Mouse (Mus musculus): ENCODE data around the gene A630095N17Rik. TPM values are rescaled to one million over a fixed set of nuclear protein-coding genes. Genes with fewer than 3 reads are reported as not detected.
"Not testable (repeated sequence)": the region's sequence is repeated elsewhere in the genome, so short reads cannot be mapped to it uniquely, and the experiment has no call there.

Gene A630095N17Rik
- polyA plus RNA-seq, 1 experiment, result not detected

DNA sequence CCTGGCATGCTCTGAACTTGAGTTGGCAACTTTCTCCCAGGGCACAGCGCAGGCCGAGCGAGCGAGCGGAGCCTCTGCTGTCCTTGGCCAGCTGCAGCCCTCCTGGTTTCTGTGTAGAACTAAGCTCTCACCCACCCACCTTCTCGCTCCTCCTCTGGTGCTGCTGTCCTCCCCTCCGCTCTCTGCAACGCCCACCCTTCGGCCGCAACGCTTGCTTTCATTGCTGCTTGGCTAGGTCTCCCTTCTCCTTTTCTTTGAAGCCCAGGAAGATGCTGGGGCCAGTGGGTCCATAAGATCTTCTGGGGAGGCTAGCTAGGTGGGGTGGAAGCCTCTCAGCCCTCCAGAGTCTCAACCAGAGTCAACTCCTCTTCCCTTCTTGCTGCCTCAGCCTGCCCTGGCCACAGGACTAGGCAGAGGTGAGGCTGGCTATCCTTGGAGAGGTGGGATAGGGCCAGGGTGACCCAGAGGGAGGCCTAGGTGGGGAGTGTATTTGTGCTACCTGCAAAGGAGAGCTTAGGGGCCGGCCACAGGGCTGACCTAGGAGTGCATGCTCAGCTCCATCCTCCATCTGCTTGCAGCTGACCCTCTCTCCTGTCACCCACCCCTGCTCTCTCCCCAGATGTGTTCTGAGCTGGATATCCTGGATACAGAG lies 12.4 kb upstream of the A630095N17Rik start:
- Histone ChIP-seq H3K4me3 (ENCODE audit: control insufficient read depth, insufficient read depth, low read length) (no peak overlapping the region), H3K36me3 (ENCODE audit: control insufficient read depth, insufficient read depth, low read length) (no peaks in the 10 kb centered on the region), H3K27ac (ENCODE audit: control insufficient read depth, insufficient read depth, low read length) (no peak overlapping the region), H3K4me1 (replicated peaks; ENCODE audit: control insufficient read depth, insufficient read depth, low read length) (peaks cover 9% of the 10 kb centered on the region), H3K27me3 (ENCODE audit: control insufficient read depth, insufficient read depth, low read length) (no peaks in the 10 kb centered on the region)
- 98% methylated on average over 12 of the region's 12 CpGs for WGBS
- DNase-seq, result no peak
- TF ChIP-seq CTCF (IDR thresholded peaks at IDR 0.05; ENCODE audit: borderline replicate concordance, control insufficient read depth, extremely low read depth, insufficient read depth, low read length, poor library complexity) (no peak), POLR2A (IDR thresholded peaks at IDR 0.05; ENCODE audit: control insufficient read depth, extremely low read depth, insufficient read depth, low read length, poor library complexity) (no peak)

DNA sequence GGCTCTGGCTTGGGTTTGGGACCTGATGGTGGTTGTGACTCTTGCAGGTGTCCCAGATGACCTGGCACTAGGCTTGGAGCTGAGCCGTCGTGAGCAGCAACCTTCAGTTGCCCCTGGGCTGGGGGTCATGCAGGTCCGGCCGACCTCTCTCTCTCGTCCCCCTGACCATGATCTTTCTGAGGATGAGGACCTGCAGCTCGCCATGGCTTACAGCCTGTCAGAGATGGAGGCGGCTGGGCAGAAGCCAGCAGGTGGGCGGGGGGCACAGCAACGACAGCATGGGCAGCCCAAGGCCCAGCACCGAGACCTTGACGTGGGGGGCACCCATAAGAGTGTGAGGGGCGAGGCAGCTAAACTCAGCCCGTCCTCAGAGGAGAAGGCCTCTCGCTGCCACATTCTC lies 11.5 kb upstream of the A630095N17Rik start:
- no peak for DNase-seq
- Histone ChIP-seq H3K27ac (ENCODE audit: control insufficient read depth, insufficient read depth, low read length) (no peak overlapping the region), H3K27me3 (ENCODE audit: control insufficient read depth, insufficient read depth, low read length) (no peaks in the 10 kb centered on the region), H3K36me3 (ENCODE audit: control insufficient read depth, insufficient read depth, low read length) (no peaks in the 10 kb centered on the region), H3K4me3 (ENCODE audit: control insufficient read depth, insufficient read depth, low read length) (no peak overlapping the region), H3K4me1 (replicated peaks; ENCODE audit: control insufficient read depth, insufficient read depth, low read length) (peaks cover 6% of the 10 kb centered on the region)
- 97% methylated on average over 14 of the region's 14 CpGs for WGBS
- TF ChIP-seq CTCF (IDR thresholded peaks at IDR 0.05; ENCODE audit: borderline replicate concordance, control insufficient read depth, extremely low read depth, insufficient read depth, low read length, poor library complexity), result no peak

DNA sequence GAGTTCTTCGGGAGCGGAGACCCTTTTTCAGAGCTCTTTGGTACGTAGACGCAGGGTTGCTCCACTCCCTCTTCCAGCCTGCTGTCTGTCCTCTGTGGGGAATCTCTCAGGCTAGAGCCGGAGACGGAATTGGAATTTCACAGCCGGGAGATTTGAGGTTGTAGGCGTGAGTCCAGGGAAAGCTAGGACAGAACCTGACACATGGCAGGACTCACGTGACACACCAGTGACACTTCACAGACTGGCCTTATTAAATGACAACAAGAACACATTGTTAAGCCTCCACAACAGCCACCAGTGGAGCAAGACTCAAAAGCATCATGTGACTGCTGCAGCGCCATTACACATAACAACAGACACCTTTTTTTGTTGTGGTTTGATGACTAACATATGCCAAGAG lies 7.7 kb upstream of the A630095N17Rik start:
- 93% methylated on average over 10 of the region's 10 CpGs for WGBS
- Histone ChIP-seq H3K27me3 (ENCODE audit: control insufficient read depth, insufficient read depth, low read length) (no peaks in the 10 kb centered on the region), H3K4me3 (ENCODE audit: control insufficient read depth, insufficient read depth, low read length) (no peak overlapping the region), H3K4me1 (replicated peaks; ENCODE audit: control insufficient read depth, insufficient read depth, low read length) (peaks cover 6% of the 10 kb centered on the region), H3K36me3 (ENCODE audit: control insufficient read depth, insufficient read depth, low read length) (no peaks in the 10 kb centered on the region), H3K27ac (ENCODE audit: control insufficient read depth, insufficient read depth, low read length) (no peak overlapping the region)
- TF ChIP-seq POLR2A (IDR thresholded peaks at IDR 0.05; ENCODE audit: control insufficient read depth, extremely low read depth, insufficient read depth, low read length, poor library complexity), result no peak
- no peak for TF ChIP-seq CTCF (IDR thresholded peaks at IDR 0.05; ENCODE audit: borderline replicate concordance, control insufficient read depth, extremely low read depth, insufficient read depth, low read length, poor library complexity)
- no peak for DNase-seq

- no peaks in the 10 kb centered on the region for H3K36me3 ChIP-seq (ENCODE audit: control insufficient read depth, insufficient read depth, low read length)
- H3K4me3 ChIP-seq (ENCODE audit: control insufficient read depth, insufficient read depth, low read length), result peak within 1 kb of the TSS; percentile 74
- no peaks in the 10 kb centered on the region for H3K27me3 ChIP-seq (ENCODE audit: control insufficient read depth, insufficient read depth, low read length)
- peak; percentile 70 for DNase-seq
- peak within 1 kb of the TSS; percentile 63; the same call in 1 of the 2 replicates for H3K27ac ChIP-seq (ENCODE audit: control insufficient read depth, insufficient read depth, low read length)
- WGBS, result 2% methylated on average over 64 of the region's 64 CpGs
- H3K4me1 ChIP-seq (replicated peaks; ENCODE audit: control insufficient read depth, insufficient read depth, low read length), result peaks cover 6% of the 10 kb centered on the region
- TF ChIP-seq CTCF (IDR thresholded peaks at IDR 0.05; ENCODE audit: borderline replicate concordance, control insufficient read depth, extremely low read depth, insufficient read depth, low read length, poor library complexity) (no peak), POLR2A (IDR thresholded peaks at IDR 0.05; ENCODE audit: control insufficient read depth, extremely low read depth, insufficient read depth, low read length, poor library complexity) (no peak)
Observed at GRCm38 (mm10) chr1:75236117-75237050, 4.5 kb upstream of the A630095N17Rik start, which contains the start of gene Dnajb2. Gene Dnajb2 (plus strand): TSS chr1:75236406.

- no peak overlapping the region for H3K4me3 ChIP-seq (ENCODE audit: control insufficient read depth, insufficient read depth, low read length)
- peaks cover 6% of the 10 kb centered on the region for H3K4me1 ChIP-seq (replicated peaks; ENCODE audit: control insufficient read depth, insufficient read depth, low read length)
- H3K27ac ChIP-seq (ENCODE audit: control insufficient read depth, insufficient read depth, low read length), result no peak overlapping the region
- H3K36me3 ChIP-seq (ENCODE audit: control insufficient read depth, insufficient read depth, low read length), result no peaks in the 10 kb centered on the region
- peak; percentile 78 for DNase-seq
- TF ChIP-seq POLR2A (IDR thresholded peaks at IDR 0.05; ENCODE audit: control insufficient read depth, extremely low read depth, insufficient read depth, low read length, poor library complexity), result no peak
- TF ChIP-seq CTCF (IDR thresholded peaks at IDR 0.05; ENCODE audit: borderline replicate concordance, control insufficient read depth, extremely low read depth, insufficient read depth, low read length, poor library complexity), result peak; percentile 60; the same call in 1 of the 2 replicates
- WGBS, result under 1% methylated on average over 8 of the region's 8 CpGs
- no peaks in the 10 kb centered on the region for H3K27me3 ChIP-seq (ENCODE audit: control insufficient read depth, insufficient read depth, low read length)
Observed at GRCm38 (mm10) chr1:75234606-75235005, 2.7 kb upstream of the A630095N17Rik start.

DNA sequence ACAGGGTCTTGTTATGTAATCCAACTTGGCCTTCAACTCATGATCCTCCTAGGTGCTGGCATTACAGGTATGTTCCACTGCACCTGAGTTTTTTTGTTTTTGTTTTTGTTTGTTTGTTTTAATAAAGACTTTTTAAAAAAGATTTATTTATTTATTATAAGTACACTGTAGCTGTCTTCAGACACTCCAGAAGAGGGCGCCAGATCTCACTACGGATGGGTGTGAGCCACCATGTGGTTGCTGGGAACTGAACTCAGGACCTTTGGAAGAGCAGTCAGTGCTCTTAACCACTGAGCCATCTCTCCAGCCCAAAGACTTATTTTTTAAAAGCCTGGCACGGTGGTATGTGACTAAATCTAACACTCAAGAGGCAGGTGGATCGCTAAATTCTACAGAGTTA lies 587 bp upstream of the A630095N17Rik start:
- DNase-seq; H3K27ac ChIP-seq (ENCODE audit: control insufficient read depth, insufficient read depth, low read length); H3K36me3 ChIP-seq (ENCODE audit: control insufficient read depth, insufficient read depth, low read length); H3K4me3 ChIP-seq (ENCODE audit: control insufficient read depth, insufficient read depth, low read length); H3K4me1 ChIP-seq (replicated peaks; ENCODE audit: control insufficient read depth, insufficient read depth, low read length); H3K27me3 ChIP-seq (ENCODE audit: control insufficient read depth, insufficient read depth, low read length): not testable (repeated sequence)
- 85% methylated on average over 4 of the region's 4 CpGs for WGBS
